Mouse (Mus musculus) liver, embryonic 12.5 days (tissue): Measurements from ENCODE around the gene Ntm. TPM values are rescaled to one million over a fixed set of nuclear protein-coding genes. Genes with fewer than 3 reads are reported as not detected.

Experiments used
- ATAC-seq: fragments of 200-750 bp; cut with Nextera tagmentation; 2 replicates; pipeline ENCODE4 v1.8.0; 2017; ENCODE audit warnings: moderate number of reproducible peaks, mild to moderate bottlenecking, moderate library complexity
- H3K27ac ChIP-seq: fragments of 300-500 bp; sonication (generic); 2 replicates; pipeline ENCODE4 v1.5.1; 2016; ENCODE audit warnings: mild to moderate bottlenecking
- H3K27me3 ChIP-seq: fragments of 300-500 bp; sonication (generic); replicated peaks from 2 replicates; pipeline ENCODE4 v1.6.1; 2016; ENCODE audit warnings: mild to moderate bottlenecking, moderate library complexity
- H3K36me3 ChIP-seq: fragments of 300-500 bp; sonication (generic); 2 replicates; pipeline ENCODE4 v1.6.1; 2016; ENCODE audit warnings: mild to moderate bottlenecking, moderate library complexity
- H3K4me1 ChIP-seq: fragments of 300-500 bp; sonication (generic); 2 replicates; pipeline ENCODE4 v1.6.1; 2016
- H3K4me2 ChIP-seq: fragments of 300-500 bp; sonication (generic); 2 replicates; pipeline ENCODE4 v1.6.1; 2016; ENCODE audit warnings: mild to moderate bottlenecking, moderate library complexity
- H3K4me3 ChIP-seq: fragments of 300-500 bp; sonication (generic); 2 replicates; pipeline ENCODE4 v1.5.1; 2016; ENCODE audit warnings: mild to moderate bottlenecking, moderate library complexity
- H3K9ac ChIP-seq: fragments of 300-500 bp; sonication (generic); 2 replicates; pipeline ENCODE4 v1.6.1; 2016; ENCODE audit warnings: mild to moderate bottlenecking, moderate library complexity
- H3K9me3 ChIP-seq: fragments of 300-500 bp; sonication (generic); replicated peaks from 2 replicates; pipeline ENCODE4 v1.6.1; 2016; ENCODE audit warnings: mild to moderate bottlenecking, moderate library complexity
- whole genome bisulfite sequencing: fragments of 180-500 bp; shearing (Covaris S2); methylation state at CpG from one replicate; pipeline ENCODE4 v1.1.7; 2016; ENCODE audit not compliant: insufficient replicate concordance; 5-methylcytosine and 5-hydroxymethylcytosine counted together
- polyA plus RNA-seq: library from polyadenylated mRNA; unstranded; fragments of >200 nt; fragmentation: Nextera tagmentation; extraction: Ambion mirVana; gene quantifications from 2 replicates; pipeline ENCODE4 v1.2.1, GENCODE M21; 2016

Gene Ntm
- polyA plus RNA-seq, 1 experiment from 2014 or later = 1.7 TPM

DNA sequence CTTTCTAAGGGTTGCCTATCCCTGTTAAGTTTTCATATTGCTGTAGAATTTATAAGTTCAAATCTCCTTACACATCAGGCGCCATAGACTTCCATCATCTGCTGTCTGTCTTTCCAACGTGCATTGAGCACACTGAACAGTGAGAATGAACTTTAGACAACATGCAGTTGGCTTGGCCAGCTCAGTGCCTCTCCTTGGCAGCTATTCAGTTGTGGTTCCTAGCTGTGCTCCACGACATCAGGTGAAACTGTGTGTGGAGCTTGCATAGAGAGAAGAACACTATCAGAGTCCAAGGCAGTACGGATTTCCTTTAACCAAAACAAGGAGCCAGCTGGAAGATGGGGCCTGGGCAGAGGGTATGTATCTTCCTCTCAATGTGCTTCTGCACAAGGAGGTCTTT, 199.6 kb downstream of the Ntm start:
- H3K4me2 ChIP-seq = no peak overlapping the region
- WGBS = 62% methylated on average over 4 of the region's 4 CpGs
- no peak overlapping the region for H3K27ac ChIP-seq
- no peaks in the 10 kb centered on the region for H3K9me3 ChIP-seq
- H3K36me3 ChIP-seq = no peaks in the 10 kb centered on the region
- H3K4me1 ChIP-seq = no peaks in the 10 kb centered on the region
- no peak overlapping the region for H3K9ac ChIP-seq
- ATAC-seq = no peak
- no peaks in the 10 kb centered on the region for H3K27me3 ChIP-seq
- H3K4me3 ChIP-seq = no peak overlapping the region

DNA sequence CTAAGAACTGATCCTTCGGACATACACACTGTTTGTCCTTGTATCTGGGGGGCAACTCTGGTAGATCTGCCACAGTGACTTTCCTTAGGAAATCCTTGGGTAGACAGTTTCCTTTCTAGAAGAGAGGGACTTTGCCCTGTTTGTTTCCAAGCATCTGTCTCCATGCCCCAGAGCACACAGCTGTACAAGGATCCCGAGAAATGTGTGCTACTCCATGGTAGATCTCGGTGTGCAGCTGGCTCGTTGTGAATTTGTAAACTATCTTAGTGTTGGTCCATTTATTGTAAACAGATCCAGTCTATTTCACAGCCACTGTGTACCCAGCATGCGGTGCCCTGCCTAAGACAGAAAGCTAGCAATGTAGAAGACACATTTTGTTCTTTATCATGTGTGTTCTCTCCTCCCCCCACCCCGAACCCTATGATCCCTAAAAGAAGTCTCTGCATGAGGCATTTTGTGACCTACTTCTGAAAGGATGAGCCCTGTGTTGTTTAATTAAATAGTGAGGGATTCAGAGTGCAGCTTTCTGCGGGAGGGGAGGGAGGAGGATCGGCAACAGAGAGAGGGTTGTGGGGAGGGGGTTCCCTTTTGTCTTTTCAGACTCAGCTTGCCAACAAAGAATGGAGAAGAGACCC, 200.9 kb downstream of the Ntm start:
- no peak overlapping the region for H3K9ac ChIP-seq
- no peaks in the 10 kb centered on the region for H3K4me1 ChIP-seq
- no peaks in the 10 kb centered on the region for H3K27me3 ChIP-seq
- no peak overlapping the region for H3K27ac ChIP-seq
- no peak overlapping the region for H3K4me3 ChIP-seq
- H3K36me3 ChIP-seq = no peaks in the 10 kb centered on the region
- ATAC-seq = no peak
- WGBS = 53% methylated on average over 8 of the region's 8 CpGs
- H3K9me3 ChIP-seq = no peaks in the 10 kb centered on the region
- H3K4me2 ChIP-seq = no peak overlapping the region

DNA sequence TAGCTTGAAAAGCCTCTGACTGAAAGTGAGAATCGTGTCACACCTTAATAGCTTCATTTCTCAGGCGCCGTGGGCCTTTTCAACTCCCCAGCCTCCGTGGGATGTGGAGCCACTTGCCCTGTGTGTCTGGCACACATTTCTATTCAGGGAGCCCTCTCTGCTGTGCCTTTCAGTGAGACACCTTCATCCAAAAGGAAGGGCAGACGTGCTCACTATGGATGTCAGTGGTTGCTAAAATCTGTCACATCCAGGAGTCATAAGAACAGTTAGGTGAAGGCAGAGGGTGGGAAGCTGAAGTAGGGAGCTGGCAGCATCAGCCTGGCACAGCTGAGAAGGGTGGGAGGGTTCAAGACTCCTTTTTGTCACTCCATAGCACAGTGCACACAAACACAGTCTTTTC, 201.4 kb downstream of the Ntm start:
- WGBS = 62% methylated on average over 5 of the region's 5 CpGs
- H3K4me2 ChIP-seq = no peak overlapping the region

DNA sequence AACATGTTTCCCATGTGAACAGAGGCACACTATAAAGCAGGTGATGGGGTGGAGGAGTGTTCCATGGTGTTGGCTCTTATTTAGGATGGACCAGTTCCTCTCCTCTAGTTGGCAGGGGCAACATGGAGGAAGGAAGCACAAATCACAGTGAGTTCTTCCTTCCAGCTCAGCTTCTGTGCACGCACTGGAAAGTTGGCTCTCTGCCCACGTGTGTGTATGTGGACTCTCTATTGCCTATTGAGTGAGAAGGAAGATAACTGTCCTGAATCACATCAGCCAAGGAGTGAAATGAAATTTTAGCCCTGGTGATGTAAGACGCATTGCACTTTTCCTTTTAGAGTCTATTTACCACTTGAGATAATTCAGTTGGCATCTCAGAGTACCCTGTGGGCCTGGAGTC, 203.0 kb downstream of the Ntm start:
- ATAC-seq = no peak
- H3K36me3 ChIP-seq = no peaks in the 10 kb centered on the region
- H3K9ac ChIP-seq = no peak overlapping the region
- H3K4me1 ChIP-seq = no peaks in the 10 kb centered on the region
- no peaks in the 10 kb centered on the region for H3K9me3 ChIP-seq
- H3K27me3 ChIP-seq = no peaks in the 10 kb centered on the region
- no peak overlapping the region for H3K27ac ChIP-seq
- no peak overlapping the region for H3K4me3 ChIP-seq
- no peak overlapping the region for H3K4me2 ChIP-seq
- 56% methylated on average over 3 of the region's 3 CpGs for WGBS

More for the DNA sequence above, 201.4 kb downstream of the Ntm start:
- Histone ChIP-seq H3K27me3 (no peaks in the 10 kb centered on the region), H3K9ac (no peak overlapping the region), H3K9me3 (no peaks in the 10 kb centered on the region), H3K4me1 (no peaks in the 10 kb centered on the region), H3K4me3 (no peak overlapping the region), H3K36me3 (no peaks in the 10 kb centered on the region), H3K27ac (no peak overlapping the region)
- no peak for ATAC-seq

DNA sequence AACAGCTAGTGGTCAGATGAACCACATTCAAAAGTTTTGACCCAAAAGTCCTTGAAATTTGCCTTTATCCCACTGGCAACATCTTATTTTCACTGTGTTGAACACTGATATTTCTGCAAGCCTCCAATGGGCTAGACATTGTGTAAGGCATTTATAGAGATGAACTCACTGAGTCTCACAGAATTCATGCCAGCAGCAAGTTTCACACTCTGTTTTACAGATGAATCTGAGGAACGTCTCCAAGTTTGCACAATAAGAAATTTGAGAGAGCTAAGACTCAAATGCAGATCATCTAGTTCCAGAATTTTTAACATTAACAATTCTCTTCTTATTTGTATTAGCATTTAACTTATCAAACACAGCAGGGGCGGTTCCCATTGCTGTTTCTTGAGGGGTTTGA, 203.9 kb downstream of the Ntm start:
- H3K9ac ChIP-seq = no peak overlapping the region
- H3K4me3 ChIP-seq = no peak overlapping the region
- no peaks in the 10 kb centered on the region for H3K9me3 ChIP-seq
- no peak for ATAC-seq
- H3K36me3 ChIP-seq = no peaks in the 10 kb centered on the region
- H3K4me1 ChIP-seq = no peaks in the 10 kb centered on the region
- no peak overlapping the region for H3K4me2 ChIP-seq
- no peaks in the 10 kb centered on the region for H3K27me3 ChIP-seq
- 56% methylated on average over 2 of the region's 2 CpGs for WGBS
- no peak overlapping the region for H3K27ac ChIP-seq

DNA sequence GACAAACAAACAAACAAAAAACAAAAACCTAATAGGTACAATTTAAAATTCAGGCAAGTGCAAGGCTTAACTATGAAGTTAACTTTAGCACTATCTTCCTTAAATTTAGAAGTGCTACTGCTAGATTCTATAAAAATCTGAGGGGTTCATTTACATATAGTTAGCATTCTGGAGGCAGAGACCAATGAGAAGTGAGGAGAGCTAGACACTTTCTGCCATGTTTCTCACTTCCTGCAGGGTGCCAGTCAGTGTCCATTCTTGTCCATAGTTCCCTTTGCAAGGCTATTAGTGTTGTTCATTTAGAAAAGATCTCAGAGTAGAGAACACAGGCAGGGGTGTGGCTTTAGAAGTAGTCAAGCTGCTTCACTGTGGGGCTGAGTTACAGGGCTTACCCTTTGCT, 208.6 kb downstream of the Ntm start:
- ATAC-seq = no peak
- Histone ChIP-seq H3K4me3 (no peak overlapping the region), H3K9ac (no peak overlapping the region)

DNA sequence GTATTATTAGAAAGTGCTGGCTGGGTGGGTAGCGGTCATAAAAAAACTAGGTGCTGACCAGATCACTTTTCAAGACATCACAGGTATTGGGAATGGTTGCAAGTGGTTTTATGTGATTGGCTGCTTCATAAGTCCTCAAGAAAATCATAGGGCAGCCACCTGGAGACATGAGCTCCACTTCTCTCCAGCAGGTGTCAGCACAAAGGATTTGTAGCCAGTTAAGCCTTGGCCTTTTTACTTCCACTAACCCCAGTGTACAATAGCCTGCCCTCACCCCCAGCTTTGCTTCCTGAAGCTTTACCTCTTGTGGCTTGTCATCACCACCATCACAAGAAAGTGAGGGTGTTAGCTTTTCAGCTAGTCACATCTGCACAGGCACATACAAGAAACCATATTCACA, 211.5 kb downstream of the Ntm start:
- H3K27me3 ChIP-seq = no peaks in the 10 kb centered on the region
- whole genome bisulfite sequencing = 57% methylated on average over 1 of the region's 1 CpGs
- H3K27ac ChIP-seq = no peak overlapping the region
- H3K4me1 ChIP-seq = 0 out of 2 replicates have a peak, but pooled peaks cover 2% of the 10 kb centered on the region
- no peak overlapping the region for H3K4me3 ChIP-seq
- no peaks in the 10 kb centered on the region for H3K9me3 ChIP-seq
- ATAC-seq = no peak
- H3K36me3 ChIP-seq = no peaks in the 10 kb centered on the region
- no peak overlapping the region for H3K9ac ChIP-seq
- no peak overlapping the region for H3K4me2 ChIP-seq

More for the DNA sequence above, 208.6 kb downstream of the Ntm start:
- Histone ChIP-seq H3K36me3 (no peaks in the 10 kb centered on the region), H3K4me1 (0 out of 2 replicates have a peak, but pooled peaks cover 2% of the 10 kb centered on the region), H3K4me2 (no peak overlapping the region), H3K9me3 (no peaks in the 10 kb centered on the region), H3K27ac (no peak overlapping the region), H3K27me3 (no peaks in the 10 kb centered on the region)

DNA sequence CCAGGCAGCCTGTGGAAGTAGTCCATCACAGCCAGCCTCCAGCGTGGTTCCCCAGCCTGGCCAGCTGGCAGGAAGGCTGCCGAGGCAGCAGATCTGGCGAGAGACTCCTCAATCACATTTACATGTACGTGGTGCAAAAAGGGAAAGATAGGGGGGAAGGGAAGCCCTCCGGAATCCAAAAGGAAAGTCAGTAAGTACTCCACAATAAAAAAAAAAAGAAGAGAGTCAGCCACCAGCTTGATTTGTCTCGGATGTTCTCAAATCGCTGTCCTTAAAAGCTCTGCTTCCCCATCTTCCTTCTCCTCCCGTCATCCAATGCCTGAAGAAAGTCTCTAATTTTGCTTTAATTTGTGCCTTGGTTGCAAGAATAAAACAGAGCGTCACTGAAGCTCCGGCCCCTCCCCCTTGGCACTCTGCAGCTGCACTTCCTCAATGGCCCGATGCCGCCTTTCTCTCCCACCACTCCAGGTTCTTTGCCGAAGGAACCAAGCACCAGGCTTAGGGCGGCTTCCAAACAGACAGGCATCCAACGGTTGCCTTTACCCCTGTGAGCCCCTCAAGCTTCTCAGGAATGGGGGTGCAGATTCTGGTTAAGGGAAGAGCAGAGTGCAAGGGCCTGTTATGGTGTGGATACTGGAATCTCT, 212.4 kb downstream of the Ntm start:
- Histone ChIP-seq H3K36me3 (no peaks in the 10 kb centered on the region), H3K4me2 (peak overlapping the region; percentile 39), H3K4me3 (no peak overlapping the region), H3K9me3 (no peaks in the 10 kb centered on the region), H3K27ac (no peak overlapping the region), H3K9ac (no peak overlapping the region), H3K27me3 (no peaks in the 10 kb centered on the region), H3K4me1 (0 out of 2 replicates have a peak, but pooled peaks cover 2% of the 10 kb centered on the region)
- 8% methylated on average over 15 of the region's 15 CpGs for WGBS
- no peak for ATAC-seq

DNA sequence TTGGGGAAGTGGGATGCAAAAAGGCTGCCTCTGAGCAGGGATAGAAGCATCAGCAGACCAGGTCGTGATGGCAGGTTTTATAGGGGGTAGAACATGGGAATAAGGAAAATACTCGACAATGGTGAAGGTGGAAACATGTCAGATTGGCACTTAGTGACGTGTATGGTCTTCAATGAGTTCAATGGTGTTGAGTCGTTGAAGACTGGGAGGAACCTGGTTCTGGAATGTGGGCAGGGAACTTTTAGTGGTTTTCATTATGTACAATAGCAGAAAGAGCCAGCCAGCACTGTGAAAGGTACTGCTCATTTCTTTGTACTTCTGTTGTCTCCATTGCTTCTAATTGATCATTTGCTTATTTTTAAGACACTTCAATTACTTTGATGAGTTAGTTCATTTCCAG, 214.9 kb downstream of the Ntm start:
- 50% methylated on average over 4 of the region's 4 CpGs for WGBS
- Histone ChIP-seq H3K4me2 (no peak overlapping the region), H3K36me3 (no peaks in the 10 kb centered on the region), H3K9me3 (no peaks in the 10 kb centered on the region), H3K9ac (no peak overlapping the region), H3K27me3 (no peaks in the 10 kb centered on the region), H3K27ac (no peak overlapping the region), H3K4me3 (no peak overlapping the region), H3K4me1 (0 out of 2 replicates have a peak, but pooled peaks cover 2% of the 10 kb centered on the region)
- no peak for ATAC-seq

DNA sequence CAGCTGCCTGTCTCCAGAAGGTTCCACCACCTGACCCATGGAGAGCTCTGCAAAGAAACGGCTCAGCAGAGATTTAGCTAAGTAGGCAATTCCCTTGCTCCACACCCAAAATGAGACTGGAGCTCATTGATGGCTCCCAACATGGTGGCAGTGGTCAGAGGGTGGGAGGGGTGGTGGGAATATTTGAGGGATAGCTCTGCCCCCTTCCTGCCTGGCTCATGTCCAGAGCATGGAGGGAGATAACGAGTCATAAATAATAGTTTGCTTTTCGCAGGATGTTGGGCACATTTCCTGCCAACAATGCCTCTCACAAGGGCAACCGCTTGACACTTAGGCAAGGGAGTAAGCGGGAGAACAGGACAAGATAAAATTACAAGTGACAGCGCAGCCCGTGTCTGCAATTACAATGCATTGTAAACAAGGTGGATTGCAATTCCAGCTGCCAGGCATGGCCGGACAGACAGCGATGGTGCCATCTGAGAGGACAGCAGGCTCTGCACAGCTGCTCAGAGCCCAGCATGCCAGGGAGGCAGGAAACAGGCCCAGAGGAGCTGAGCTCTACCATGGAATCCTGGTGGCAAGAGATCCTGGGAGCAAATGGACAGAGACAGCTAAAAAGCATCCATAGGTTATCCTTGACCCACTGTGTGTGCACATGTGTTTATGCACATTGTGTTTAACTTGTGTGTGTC, 224.0 kb downstream of the Ntm start:
- no peak overlapping the region for H3K27ac ChIP-seq
- H3K9me3 ChIP-seq = no peaks in the 10 kb centered on the region
- H3K27me3 ChIP-seq = no peaks in the 10 kb centered on the region
- H3K4me2 ChIP-seq = no peak overlapping the region
- no peaks in the 10 kb centered on the region for H3K4me1 ChIP-seq
- ATAC-seq = no peak
- no peak overlapping the region for H3K9ac ChIP-seq
- no peaks in the 10 kb centered on the region for H3K36me3 ChIP-seq
- 62% methylated on average over 9 of the region's 9 CpGs for WGBS
- H3K4me3 ChIP-seq = no peak overlapping the region

DNA sequence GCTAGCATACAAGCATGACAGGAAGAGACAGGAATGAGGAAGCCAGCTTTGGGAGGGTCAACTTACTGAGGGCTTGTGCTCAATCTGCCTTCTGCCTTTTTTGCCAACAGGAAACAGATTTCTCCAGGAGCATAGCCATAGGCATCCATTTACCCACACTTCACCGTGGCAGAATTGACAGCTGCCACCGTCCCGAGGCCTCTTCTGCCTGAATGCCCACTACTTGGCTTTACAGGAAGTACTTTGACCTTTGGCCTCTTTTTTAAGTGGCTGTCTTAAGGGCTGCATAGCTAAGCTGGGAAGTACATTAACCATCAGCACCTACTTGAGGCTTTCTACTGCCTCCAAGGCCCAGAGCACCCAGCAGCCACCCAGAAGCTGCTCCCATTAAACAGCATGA, 226.9 kb downstream of the Ntm start:
- Histone ChIP-seq H3K9me3 (no peaks in the 10 kb centered on the region), H3K4me2 (no peak overlapping the region), H3K4me1 (no peaks in the 10 kb centered on the region), H3K9ac (no peak overlapping the region), H3K27ac (no peak overlapping the region), H3K36me3 (no peaks in the 10 kb centered on the region), H3K4me3 (no peak overlapping the region), H3K27me3 (no peaks in the 10 kb centered on the region)
- 12% methylated on average over 3 of the region's 3 CpGs for WGBS
- no peak for ATAC-seq

DNA sequence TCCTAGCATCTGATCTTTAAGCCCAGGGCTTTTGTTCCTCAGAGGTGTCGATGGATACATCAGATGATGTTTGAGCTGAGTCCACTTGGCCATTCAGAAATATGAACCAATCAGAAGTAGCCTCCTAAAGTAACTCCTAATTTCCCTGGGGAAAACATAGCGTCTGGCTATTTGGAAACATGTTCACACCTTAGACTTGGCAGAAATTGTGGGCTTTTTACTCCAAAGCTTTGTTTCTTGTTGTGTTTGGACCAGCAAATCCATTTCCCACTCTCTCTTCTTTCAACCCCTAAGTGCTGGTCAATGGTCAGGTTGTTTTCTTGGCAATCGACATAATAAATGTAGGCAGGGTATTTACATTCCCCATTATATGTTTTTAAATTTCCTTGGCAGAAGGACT, 230.0 kb downstream of the Ntm start:
- Histone ChIP-seq H3K9ac (no peak overlapping the region), H3K9me3 (no peaks in the 10 kb centered on the region), H3K27me3 (no peaks in the 10 kb centered on the region), H3K4me3 (no peak overlapping the region), H3K27ac (no peak overlapping the region), H3K4me2 (no peak overlapping the region), H3K36me3 (no peaks in the 10 kb centered on the region), H3K4me1 (no peaks in the 10 kb centered on the region)
- no peak for ATAC-seq
- WGBS = 69% methylated on average over 3 of the region's 3 CpGs
